Mouse (Mus musculus): ENCODE measurements at regions not wholly inside any gene's neighbourhood (a gene's known extent, or its start where the extent isn't known, plus 50 kb on each side); places are given as distances from the start of the nearest gene placed in this dataset.

GRCm38 (mm10) chr15:62334256-62335009 is 1411.6 kb upstream of the A1bg start:
- TF ChIP-seq POLR2A (IDR thresholded peaks at IDR 0.05; ENCODE audit: control insufficient read depth, extremely low read depth, insufficient read depth, low read length, poor library complexity) (no peak), CTCF (IDR thresholded peaks at IDR 0.05; ENCODE audit: borderline replicate concordance, control insufficient read depth, extremely low read depth, insufficient read depth, low read length, poor library complexity) (no peak)
